Mouse (Mus musculus) C2C12 (cell line): Measurements from ENCODE around the gene Atrnl1. TPM values are rescaled to one million over a fixed set of nuclear protein-coding genes. Genes with fewer than 3 reads are reported as not detected.

Experiments
- H3K27me3 ChIP-seq: one replicate; pipeline ENCODE4 v1.6.1; 2011; ENCODE audit not compliant: control insufficient read depth, insufficient read depth, insufficient read length
- H3K36me3 ChIP-seq: one replicate; pipeline ENCODE4 v1.6.1; 2011; ENCODE audit not compliant: control insufficient read depth, insufficient read depth
- H3K4me3 ChIP-seq: one replicate; pipeline ENCODE4 v1.5.1; 2011; ENCODE audit warnings: mild to moderate bottlenecking, control low read depth; ENCODE audit not compliant: poor library complexity, insufficient read depth, severe bottlenecking
- H3K79me2 ChIP-seq: one replicate; pipeline ENCODE4 v1.6.1; 2011; ENCODE audit not compliant: control insufficient read depth, insufficient read depth
- H3K79me3 ChIP-seq: one replicate; pipeline ENCODE4 v1.6.1; 2011; ENCODE audit warnings: low read depth, control low read depth
- H3ac ChIP-seq: one replicate; pipeline ENCODE3; 2011; ENCODE audit warnings: low read depth; ENCODE audit not compliant: control insufficient read depth, insufficient read length
- CEBPB ChIP-seq: IDR thresholded peaks from one replicate; pipeline ENCODE4 v1.6.1; 2011; ENCODE audit warnings: low read depth, mild to moderate bottlenecking, control low read depth, moderate library complexity
- CTCF ChIP-seq: IDR thresholded peaks from one replicate; pipeline ENCODE4 v1.5.1; 2011; ENCODE audit not compliant: control insufficient read depth, insufficient read depth, insufficient read length
- FOSL1 ChIP-seq: IDR thresholded peaks from one replicate; pipeline ENCODE4 v1.8.0; 2011; ENCODE audit warnings: mild to moderate bottlenecking, low read length; ENCODE audit not compliant: poor library complexity, insufficient read depth, severe bottlenecking
- MAX ChIP-seq: IDR thresholded peaks from one replicate; pipeline ENCODE4 v1.6.1; 2011; ENCODE audit warnings: mild to moderate bottlenecking, control low read depth
- MYOD1 ChIP-seq: IDR thresholded peaks from one replicate; pipeline ENCODE4 v1.6.1; 2011; ENCODE audit warnings: low read depth; ENCODE audit not compliant: control insufficient read depth, insufficient read length
- MYOG ChIP-seq: IDR thresholded peaks from one replicate; pipeline ENCODE4 v1.6.1; 2011; ENCODE audit not compliant: control insufficient read depth, insufficient read length; ENCODE audit errors: extremely low read depth
- USF1 ChIP-seq: IDR thresholded peaks from one replicate; pipeline ENCODE4 v1.6.1; 2011; ENCODE audit warnings: low read depth, mild to moderate bottlenecking, control low read depth, moderate library complexity
- polyA plus RNA-seq: library from polyadenylated mRNA; unstranded; fragments of >200 nt; fragmentation: generic; extraction: Trizol; gene quantifications from one replicate; pipeline ENCODE4 v1.2.1, GENCODE M21; 2012; ENCODE audit warnings: missing spikeins

Atrnl1 gene
- polyA plus RNA-seq, 1 experiment, result 3.3 TPM

GRCm38 (mm10) chr19:58094781-58095543 is 484.1 kb downstream of the Atrnl1 start:
- TF ChIP-seq MAX (no peak), FOSL1 (no peak), MYOG (no peak), CEBPB (no peak), CTCF (no peak), MYOD1 (no peak), USF1 (no peak)
- no peak overlapping the region for H3K4me3 ChIP-seq
- H3ac ChIP-seq, result no peak overlapping the region
- no peaks in the 10 kb centered on the region for H3K79me3 ChIP-seq
- no peaks in the 10 kb centered on the region for H3K36me3 ChIP-seq
- H3K79me2 ChIP-seq, result no peaks in the 10 kb centered on the region
- H3K27me3 ChIP-seq, result no peaks in the 10 kb centered on the region

DNA sequence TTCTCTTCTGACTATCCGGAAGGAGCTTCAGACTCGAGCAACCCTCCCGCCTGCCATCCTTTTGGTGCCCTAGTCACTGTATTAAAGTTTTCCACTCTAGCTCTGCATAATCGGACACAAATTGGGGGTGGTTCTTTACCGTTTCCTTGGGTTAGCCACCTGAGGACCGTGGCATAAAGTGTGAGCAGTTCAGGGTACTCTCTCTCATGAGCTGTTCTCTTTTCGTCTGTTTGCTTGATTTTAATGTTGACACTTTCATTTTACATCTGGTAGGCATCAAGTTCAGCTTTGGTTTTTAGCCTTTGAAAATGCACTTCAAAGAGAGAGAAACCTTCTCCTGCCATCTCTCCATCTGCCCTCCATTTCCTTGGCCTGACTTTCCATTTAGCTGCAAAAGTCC is 484.9 kb downstream of the Atrnl1 start:
- H3K36me3 ChIP-seq, result no peaks in the 10 kb centered on the region
- no peak overlapping the region for H3K4me3 ChIP-seq
- H3K79me2 ChIP-seq, result no peaks in the 10 kb centered on the region
- no peak for TF ChIP-seq CEBPB
- no peak for TF ChIP-seq CTCF
- TF ChIP-seq MYOD1, result no peak
- no peak for TF ChIP-seq FOSL1
- no peak for TF ChIP-seq MAX
- no peak for TF ChIP-seq USF1
- no peak for TF ChIP-seq MYOG
- H3ac ChIP-seq, result no peak overlapping the region
- H3K27me3 ChIP-seq, result no peaks in the 10 kb centered on the region
- no peaks in the 10 kb centered on the region for H3K79me3 ChIP-seq

DNA sequence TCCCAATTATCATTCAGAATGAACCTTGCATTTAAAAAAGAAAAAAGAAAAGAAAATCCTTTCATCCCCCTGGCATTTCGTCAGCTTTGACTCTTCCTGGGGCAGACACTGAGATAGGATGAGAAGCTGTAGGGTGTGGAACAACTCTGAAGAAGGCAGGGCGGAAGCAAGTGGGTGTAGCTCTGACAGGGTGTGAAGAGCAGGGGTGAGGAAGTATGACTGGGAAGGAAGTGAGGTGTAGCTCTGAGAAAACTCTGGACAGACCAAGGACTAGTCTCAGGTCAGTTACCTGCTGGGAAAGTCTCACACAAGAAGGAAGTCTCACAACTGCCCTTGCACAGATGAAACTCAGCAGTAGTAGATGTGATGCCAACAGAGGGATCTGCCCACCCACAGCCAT is 486.4 kb downstream of the Atrnl1 start:
- Histone ChIP-seq H3ac (no peak overlapping the region), H3K36me3 (no peaks in the 10 kb centered on the region), H3K79me3 (no peaks in the 10 kb centered on the region), H3K79me2 (no peaks in the 10 kb centered on the region), H3K27me3 (no peaks in the 10 kb centered on the region), H3K4me3 (no peak overlapping the region)
- TF ChIP-seq USF1 (no peak), CTCF (no peak), MYOD1 (no peak), CEBPB (no peak), FOSL1 (no peak), MYOG (no peak), MAX (no peak)

GRCm38 (mm10) chr19:58099539-58099938 is 488.7 kb downstream of the Atrnl1 start:
- H3K79me3 ChIP-seq, result no peaks in the 10 kb centered on the region
- H3K27me3 ChIP-seq, result no peaks in the 10 kb centered on the region
- no peak overlapping the region for H3K4me3 ChIP-seq
- no peak overlapping the region for H3ac ChIP-seq
- no peaks in the 10 kb centered on the region for H3K79me2 ChIP-seq
- H3K36me3 ChIP-seq, result no peaks in the 10 kb centered on the region
- TF ChIP-seq CTCF, result no peak

- H3K27me3 ChIP-seq, result no peaks in the 10 kb centered on the region
- H3K36me3 ChIP-seq, result no peaks in the 10 kb centered on the region
- no peak overlapping the region for H3ac ChIP-seq
- H3K79me3 ChIP-seq, result no peaks in the 10 kb centered on the region
- TF ChIP-seq USF1 (no peak), MAX (no peak), CTCF (no peak), MYOD1 (no peak), MYOG (no peak), CEBPB (no peak), FOSL1 (no peak)
- H3K4me3 ChIP-seq, result no peak overlapping the region
- H3K79me2 ChIP-seq, result no peaks in the 10 kb centered on the region
These were observed 489.5 kb downstream of the Atrnl1 start for GRCm38 (mm10) chr19:58100381-58100780.

- peak overlapping the region; percentile 28 for H3ac ChIP-seq
- no peaks in the 10 kb centered on the region for H3K79me2 ChIP-seq
- TF ChIP-seq MAX (peak; percentile 99), CTCF (no peak), USF1 (no peak), MYOD1 (peak; percentile 30), MYOG (no peak), FOSL1 (peak; percentile 94), CEBPB (peak; percentile 21)
- peaks cover 4% of the 10 kb centered on the region for H3K36me3 ChIP-seq
- no peaks in the 10 kb centered on the region for H3K27me3 ChIP-seq
- H3K4me3 ChIP-seq, result no peak overlapping the region
- H3K79me3 ChIP-seq, result no peaks in the 10 kb centered on the region
These were observed 493.7 kb downstream of the Atrnl1 start for GRCm38 (mm10) chr19:58104544-58104943.
